Mouse (Mus musculus) stomach, postnatal 0 days (tissue): ENCODE results near the gene Sec14l3.

Experiments used
- CTCF ChIP-seq: IDR thresholded peaks from 2 replicates; pipeline ENCODE4 v1.5.1; 2016; ENCODE audit warnings: antibody characterized with exemption, low read depth, mild to moderate bottlenecking, moderate library complexity
- EP300 ChIP-seq: optimal IDR thresholded peaks from 2 replicates; pipeline ENCODE3; 2016; ENCODE audit warnings: antibody characterized with exemption

DNA sequence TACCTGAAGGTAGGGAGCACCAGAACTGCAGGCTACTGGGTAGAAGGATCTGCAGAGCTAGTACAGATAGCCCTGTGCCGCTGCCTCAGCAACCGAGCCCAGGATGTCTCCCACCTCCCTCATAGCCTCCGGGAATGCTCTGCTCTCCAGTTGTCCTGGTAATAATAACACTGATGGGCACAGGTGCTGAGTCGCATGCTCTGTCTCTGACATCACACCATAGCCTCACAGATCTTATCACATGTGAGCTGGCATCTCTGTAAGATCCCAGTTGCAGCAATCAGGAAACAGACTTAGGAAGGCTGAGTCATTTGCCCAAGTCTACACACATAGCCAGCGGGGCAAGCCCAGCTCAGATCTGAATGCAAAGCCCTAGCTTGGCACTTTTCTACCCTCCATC is 37.2 kb downstream of the Sec14l3 start:
- TF ChIP-seq CTCF (no peak), EP300 (no peak)
